Mouse (Mus musculus) left cerebral cortex, postnatal 4 days (tissue): ENCODE results near the gene Tcf7l2. TPM values are rescaled to one million over a fixed set of nuclear protein-coding genes. Genes with fewer than 3 reads are reported as not detected.

Experiments
- DNase-seq: peaks from one replicate; pipeline ENCODE4 v3.0.0-alpha.2; 2022
- intact Hi-C: fragments of 180-260 bp; cut with DNase I; formaldehyde crosslinking; loops from one replicate; pipeline ENCODE4 v1.15.1; 2025
- total RNA-seq, 2 experiments: library from RNA; stranded (reverse); gene quantifications; 2 replicates each; pipeline ENCODE4 v1.2.3; 2021

Gene Tcf7l2
- total RNA-seq, 2 experiments from 2014 or later = 9.6 to 11.9 TPM

DNA sequence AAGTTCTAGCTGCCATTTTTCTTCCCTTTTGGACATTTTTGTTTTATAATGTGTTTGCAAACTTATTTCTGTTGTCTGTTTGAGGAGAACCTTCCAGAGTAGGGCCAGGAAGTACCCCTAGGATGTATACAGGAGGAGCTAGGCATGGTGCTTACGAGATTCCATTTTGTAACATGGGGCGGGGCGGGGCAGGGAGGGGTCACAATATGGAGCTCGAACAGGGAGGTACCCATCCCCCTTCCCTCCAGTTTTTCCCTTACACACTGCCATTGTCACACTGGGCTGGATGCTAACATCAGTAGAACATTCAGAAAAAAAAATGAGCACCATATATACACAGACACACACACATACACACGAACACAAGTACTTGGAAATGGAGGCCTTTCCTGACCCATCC, 187.1 kb downstream of the Tcf7l2 start:
- intact Hi-C loops = no loop called here
- DNase-seq = no peak

DNA sequence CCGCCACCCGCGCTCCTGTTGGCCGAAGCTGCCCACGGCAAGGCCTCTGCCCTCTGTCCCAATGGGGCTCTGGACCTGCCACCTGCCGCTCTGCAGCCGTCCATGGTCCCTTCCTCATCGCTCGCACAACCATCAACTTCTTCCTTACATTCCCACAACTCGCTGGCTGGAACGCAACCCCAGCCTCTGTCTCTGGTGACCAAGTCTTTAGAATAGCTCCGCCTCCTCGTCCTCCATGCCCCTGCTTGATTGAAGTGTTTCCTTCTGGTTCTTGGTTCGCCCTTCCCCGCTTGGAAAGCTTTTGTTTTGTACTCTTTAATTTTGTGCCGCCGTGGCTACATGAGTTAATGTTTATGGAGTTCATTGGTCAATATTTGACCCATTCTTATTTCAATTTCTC, 190.0 kb downstream of the Tcf7l2 start:
- DNase-seq = no peak
- intact Hi-C loops = no loop called here

DNA sequence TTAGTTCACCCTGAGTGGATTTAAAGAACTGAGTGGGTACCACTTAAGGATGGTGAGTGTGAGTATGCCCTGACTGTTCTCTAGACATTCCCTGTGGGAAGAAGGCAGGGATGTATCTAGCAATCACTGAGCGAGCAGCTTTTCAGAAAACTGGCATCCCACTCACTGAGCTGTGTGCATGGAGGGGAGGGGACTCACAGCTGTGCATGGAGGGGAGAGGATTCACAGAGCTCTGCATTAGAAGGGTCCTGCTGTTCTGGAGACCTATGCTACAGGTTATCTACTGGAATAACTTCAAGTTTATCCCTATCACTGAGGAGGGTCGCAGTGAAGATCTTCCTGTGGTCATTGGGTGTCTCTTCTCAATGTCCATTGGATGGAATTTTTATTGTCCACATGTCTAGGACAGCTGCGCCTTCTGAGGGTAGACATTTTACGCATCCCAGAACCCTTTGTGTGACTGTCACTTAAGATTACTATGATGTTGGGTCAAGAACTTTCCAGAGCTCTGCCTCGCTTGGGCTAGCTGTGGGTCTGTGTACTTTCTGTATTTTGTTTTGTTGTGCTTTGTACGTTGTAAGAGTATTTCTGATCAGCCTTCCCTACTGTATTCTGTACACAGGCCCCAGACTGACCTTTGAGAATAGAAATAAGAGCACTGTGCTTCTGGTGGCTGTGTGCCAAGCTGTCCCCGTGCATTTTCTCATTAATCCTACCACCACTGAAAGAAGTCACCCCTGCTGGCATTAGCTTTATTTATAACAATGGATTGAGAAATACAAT, 192.5 kb downstream of the Tcf7l2 start:
- no peak for DNase-seq
- intact Hi-C loops = no loop called here

DNA sequence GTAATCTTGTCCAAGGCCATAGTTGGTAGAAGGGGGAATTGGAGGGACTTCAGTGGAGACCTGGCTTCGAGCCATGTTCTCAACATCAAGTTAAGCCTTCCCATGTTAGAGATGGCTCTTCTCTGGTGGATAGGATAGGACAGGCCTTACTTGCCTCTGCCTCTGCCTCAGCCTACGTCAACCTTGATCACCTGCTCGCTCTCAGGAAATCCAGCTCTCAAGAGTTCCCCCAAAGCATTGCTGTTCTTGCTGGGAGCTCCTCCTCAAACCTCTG, 193.0 kb downstream of the Tcf7l2 start:
- no peak for DNase-seq
- intact Hi-C loops = no loop called here

DNA sequence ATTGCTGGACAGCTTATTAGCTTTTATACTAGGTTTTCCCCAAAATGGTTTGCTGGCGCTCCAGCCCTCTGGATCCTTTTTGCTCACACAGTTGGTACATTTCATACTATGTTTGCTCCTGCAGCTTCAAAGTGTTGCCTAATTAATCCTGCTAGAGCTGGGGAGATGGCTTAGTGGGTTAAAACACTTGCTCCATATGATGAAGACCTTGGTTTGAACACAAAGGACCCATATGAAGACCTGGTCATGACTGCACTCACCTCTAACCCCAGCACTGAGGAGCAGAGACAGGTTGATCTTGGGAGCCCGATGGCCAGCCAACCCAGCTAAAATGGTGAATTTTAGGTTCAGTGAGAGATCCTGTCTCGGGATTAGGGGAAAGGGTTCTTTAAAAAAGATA, 195.4 kb downstream of the Tcf7l2 start:
- no peak for DNase-seq
- intact Hi-C loops = no loop called here

DNA sequence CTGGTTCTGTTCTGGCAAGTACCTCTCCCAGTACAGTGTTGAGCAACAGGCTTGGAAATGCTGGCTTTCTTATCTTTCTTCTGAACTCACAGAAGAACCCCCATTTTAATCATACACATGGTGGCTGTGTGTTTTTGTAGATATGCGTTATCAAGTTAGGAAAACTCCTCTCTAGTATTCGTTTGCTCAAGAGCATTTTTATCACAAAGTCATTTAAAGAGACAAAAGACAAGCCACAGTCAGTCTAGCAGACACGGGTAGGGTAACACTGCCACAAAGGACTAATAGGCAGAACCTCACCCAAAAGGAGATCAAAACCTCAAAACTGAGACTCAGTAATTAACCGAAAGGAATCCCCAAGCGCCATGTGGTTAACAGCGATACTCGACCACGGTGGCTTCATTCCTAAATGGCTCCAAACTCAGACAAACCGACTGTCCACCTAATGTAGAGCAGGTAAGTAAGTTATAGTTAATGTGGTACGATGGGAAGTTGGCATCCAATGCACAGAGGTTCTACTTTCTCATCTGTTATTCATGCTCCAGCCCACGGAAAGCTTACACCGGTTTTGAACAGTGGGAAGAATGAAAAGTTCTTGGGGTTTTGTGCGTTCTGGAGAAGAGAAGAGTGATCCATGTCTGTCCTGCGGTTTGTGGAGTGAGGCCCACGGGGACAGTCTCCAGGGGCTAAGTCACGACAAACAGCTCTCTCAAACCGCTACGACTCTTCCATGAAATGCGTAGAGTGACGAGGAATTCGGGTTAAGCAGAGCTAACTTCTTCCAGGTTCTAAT, 196.8 kb downstream of the Tcf7l2 start:
- DNase-seq = no peak

DNA sequence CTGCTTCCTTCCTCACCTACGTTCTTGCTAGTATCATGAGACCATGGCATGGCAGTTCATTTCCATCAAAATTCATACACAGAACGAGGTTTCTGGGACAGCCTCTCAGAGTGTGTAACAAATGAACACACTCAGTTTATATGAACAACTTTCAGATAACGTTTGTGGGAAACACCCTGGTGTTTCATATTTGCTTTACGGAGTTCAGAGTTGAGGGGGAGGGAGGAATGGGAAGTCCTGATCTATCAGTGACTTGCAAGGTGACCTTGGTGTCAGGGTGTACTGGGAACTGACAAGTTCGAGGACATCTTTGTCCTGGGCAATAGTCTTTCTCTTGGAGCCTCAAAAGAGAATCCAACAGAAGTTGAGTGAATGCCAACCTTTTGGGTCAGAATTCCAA, 197.5 kb downstream of the Tcf7l2 start:
- intact Hi-C loops = no loop called here

More for the DNA sequence above, 196.8 kb downstream of the Tcf7l2 start:
- intact Hi-C loops = no loop called here

DNA sequence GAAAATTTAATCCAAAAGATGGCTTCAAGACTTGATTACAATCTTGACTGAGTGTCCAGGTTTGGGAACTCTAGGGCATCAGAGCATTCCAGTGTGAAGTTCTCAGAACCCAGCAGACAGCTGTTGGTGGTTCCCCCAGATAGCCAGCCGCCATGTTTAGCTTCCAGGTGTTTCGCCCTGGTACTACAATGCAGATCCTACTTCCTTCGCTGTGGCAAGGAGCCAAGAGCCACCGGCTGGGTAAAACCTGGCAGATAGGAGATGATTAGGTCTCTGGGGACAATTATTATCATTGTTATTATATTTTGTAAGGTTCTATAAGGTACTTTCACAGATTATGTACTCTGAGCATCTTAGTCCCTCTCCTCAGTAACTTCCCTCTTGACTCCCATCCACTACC, 198.1 kb downstream of the Tcf7l2 start:
- intact Hi-C loops = no loop called here
- DNase-seq = no peak

More for the DNA sequence above, 197.5 kb downstream of the Tcf7l2 start:
- no peak for DNase-seq

DNA sequence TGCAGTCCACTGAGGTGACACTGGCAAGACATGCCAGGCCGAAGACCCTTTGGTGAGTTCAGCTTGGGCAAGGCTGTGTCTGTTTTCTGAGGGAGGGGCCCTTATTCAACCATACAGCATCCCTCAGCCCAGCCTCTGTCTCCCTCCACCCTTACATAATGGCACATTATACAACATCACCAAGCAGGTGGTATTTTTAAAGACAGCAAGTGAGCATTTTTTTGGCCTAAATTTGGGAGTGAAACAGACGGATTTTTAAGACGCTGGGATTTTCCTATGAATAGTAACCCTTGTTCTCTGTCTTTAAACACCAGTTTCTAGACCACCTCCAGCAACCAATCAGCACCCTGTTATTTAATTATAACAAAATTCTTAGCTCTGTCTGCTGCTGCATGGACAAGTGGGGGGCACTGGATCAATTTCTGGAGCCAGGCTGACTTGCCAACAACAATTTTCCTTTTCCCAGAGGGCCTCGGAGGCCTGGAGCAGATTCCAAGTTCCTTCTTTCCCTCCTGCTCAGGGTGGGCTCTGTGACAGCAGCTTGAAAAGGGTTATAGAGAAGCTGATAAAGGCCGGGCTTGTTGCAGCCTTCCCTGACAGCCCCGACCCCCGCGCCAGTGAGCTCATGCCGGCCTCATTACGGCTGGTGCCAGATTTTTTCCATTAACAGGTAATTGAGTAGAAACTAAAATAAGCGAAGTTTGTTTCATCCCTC, 199.1 kb downstream of the Tcf7l2 start:
- peak; percentile 57 for DNase-seq
- intact Hi-C loops = no loop called here

DNA sequence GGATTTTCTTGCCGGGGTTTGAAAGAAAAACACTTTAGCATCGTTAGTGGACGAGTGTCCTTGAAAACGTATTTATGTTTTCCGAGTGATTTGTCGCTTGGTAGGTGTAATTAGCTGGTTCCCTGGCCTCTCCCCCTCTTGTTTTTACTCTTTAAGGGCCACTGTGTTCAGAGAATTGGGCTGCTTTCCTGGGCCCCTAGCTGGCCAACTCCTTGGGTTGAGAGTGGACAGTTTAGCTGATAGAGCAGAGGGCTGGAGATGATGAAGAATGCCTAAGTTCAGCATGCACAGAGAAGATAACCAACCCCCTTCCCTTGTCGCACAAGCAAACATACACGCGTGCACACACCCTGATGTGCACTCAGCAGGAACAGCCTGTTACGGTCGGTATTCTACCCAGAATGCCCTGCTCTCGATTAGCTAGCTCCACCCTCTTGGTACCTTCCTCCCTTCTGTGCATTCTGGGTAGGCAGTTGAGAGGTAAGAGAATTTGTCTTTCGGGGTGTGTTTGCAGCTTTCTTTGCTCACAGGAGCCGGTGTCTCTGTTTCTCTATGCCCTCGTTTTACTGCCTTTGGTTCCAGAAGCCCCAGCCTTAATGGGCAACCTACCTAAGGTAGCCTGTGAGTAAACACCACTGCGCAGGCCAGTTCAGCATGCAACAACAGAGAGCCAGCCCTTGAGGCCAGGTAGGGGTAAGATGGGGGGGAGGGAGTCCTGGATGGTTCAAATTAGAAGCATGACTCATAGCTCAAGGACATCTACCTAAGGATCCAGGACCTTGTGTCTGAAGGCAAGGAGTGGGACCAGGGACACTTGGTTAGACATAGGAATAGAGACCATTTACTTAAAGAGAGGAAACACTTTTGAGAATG, 199.9 kb downstream of the Tcf7l2 start:
- intact Hi-C loops = no loop called here
- DNase-seq = no peak

DNA sequence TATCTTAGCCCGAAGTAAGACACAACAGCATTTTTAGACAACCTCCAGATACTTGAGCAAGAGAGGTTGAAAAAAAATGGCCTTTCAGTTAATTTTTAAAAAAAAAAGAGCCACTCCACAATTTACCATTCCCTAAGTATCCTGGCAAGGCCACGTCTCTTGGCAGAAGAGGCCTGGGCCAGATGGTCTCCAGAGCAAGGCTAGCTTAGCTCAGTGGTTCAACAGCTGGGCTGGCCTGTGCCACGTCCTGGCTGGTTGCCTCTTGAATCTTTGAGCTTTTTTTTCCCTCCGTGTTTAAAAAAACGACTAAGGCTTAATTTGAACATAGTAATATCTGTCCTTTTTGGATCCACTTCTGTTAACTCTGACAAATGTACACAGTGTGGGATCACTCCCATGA, 209.8 kb downstream of the Tcf7l2 start:
- intact Hi-C loops = no loop called here
- DNase-seq = peak; percentile 93

DNA sequence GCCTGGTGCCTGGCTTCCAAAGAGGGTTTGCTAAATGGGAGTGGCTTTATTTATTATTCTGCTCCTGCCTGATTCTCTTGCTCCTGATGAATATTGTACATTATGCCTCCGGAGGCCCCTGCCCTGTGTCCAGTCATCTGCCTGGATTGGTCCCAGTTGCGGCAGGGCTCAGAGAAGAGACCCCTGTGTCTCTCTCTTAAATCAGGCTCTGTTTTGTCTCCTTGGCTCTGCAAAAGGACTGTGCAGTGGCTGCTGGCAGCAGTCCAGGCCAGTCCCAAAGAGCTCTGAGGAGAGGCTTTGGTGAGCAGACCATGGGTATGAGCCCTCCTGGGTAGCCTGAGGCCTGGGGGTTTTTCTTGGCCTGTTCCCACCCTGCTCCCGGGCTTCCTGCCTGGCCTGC, 211.6 kb downstream of the Tcf7l2 start:
- intact Hi-C loops = no loop called here
- DNase-seq = peak; percentile 83

DNA sequence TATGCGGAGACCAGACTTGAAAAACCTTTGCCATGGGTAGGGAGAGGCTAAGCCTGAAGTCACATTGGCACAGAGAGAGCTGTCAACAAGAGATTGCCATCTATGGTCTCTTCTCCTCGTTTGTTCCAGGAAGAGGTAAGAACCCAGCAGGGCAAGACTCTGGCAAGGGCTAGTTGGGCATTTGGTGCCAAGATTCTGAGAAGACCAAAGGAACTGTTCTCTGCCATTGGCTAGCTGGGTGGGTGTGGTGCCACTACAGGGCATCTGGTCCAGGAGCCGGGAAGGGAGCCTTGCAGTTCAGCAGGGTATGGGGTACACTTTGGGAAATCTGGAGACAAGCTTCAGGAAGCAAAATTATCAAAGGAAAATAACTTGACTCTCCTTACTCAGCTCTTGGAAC, 213.5 kb downstream of the Tcf7l2 start:
- intact Hi-C loops = no loop called here
- DNase-seq = no peak

DNA sequence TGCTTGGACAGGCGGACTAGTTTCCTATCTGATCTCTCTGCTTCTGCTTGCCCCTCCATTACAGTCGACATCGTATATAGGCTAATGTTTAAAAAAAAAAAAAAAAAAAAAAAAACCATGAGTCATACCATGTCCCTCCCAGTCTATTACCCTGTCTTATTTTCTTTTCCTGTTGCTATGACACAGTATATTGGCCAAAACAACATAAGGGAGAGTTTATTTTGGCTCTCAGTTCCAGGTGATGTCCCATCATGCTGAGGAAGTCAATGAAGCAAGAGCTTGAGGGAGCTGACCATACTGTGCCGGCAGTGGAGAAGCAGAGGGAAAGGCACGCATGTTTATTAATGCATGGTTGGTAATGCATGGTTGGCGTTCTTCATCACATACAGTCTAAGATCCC, 215.1 kb downstream of the Tcf7l2 start:
- intact Hi-C loops = no loop called here
- DNase-seq = no peak

DNA sequence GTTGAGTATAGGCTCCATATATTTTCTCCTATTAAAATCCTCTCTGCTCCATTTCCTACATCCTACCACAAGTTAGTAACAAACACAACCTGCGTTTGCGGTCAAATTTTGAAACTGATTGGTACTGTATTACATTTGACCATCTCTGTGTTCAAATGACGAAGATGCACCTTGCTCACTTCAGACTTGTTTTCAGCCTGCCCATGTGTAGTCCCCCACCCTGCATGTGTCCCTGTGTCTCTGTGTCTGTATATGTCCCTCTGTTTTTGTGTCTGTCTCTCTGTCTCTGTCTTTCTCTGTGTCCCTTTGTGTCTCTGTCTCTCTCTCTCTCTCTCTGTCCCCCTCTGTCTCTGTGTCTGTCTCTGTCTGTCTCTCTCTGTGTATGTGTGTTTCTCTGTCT, 222.8 kb downstream of the Tcf7l2 start:
- no peak for DNase-seq
- intact Hi-C loops = no loop called here

DNA sequence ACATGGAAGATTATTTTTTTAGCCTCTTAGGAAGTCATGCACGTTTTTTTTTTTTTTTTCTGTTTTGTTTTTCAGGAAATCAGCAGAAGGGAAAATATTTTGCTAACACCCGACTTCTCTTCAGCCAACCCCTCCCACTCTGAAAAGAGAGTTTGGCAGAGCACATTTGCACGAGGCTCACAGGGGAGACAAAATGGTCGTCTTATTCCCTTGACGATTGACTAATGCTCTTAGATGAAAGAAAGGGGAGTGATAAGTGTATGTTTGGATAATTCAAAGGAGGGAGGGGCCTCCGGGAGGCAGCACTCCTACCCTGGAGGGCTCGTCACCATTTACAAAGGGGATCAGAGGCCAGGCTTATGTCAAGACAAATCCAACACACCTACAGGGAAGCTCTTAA, 224.4 kb downstream of the Tcf7l2 start:
- intact Hi-C loops = no loop called here
- no peak for DNase-seq

DNA sequence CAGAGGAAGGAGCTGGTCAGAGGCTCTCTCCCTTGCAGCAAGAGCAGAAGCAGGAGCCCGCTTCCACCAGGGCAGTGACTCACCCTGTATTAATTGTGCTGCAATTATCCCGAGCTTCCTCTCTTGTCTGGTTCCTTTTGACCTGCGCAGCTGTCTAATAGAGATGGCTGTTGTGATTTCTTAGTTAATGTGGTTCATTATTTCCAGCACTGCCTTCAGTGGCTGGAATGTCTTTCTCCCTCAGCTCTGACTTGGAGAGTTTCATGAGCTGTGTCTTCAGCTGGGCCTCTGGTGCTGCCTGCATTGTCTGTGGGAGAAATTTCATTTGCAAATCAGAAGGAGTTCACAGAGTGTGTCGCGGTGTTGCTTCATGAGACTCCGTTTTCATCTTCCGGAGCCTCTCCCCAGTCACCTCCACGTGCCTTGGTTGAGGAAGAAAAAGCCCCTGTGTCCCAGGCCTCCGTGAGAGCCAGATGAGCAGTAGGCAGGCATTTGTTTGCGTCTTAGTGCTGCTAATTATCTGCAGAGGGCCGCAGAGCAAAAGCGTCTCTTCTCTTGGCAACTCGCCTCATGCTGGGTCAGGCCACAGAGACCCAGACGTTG, 228.4 kb downstream of the Tcf7l2 start:
- intact Hi-C loops = no loop called here
- no peak for DNase-seq

DNA sequence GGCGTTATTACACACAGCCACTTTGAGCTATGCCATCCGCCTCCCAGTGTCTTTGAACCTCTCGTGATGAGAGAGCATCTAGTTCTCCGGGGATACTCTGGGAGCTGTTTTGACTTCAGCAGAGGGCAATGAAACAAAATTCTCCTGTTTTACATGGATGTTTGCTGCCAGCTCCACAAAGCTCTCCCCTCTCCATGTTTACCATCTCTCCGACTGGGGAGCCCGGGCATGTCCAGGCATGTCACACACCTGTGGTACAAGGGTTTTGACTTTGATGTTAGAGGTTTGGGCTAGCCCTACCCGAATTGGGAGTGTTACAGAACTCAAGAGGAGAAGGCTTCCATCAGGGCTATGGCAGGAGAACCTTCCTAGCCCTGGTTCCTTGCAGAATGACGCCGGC, 234.5 kb downstream of the Tcf7l2 start:
- intact Hi-C loops = no loop called here
- no peak for DNase-seq
